Mouse (Mus musculus): Measurements from ENCODE around the gene Axin1.
"Not testable (repeated sequence)": the region's sequence is repeated elsewhere in the genome, so short reads cannot be mapped to it uniquely, and the experiment has no call there.

Gene Axin1

GRCm38 (mm10) chr17:26138239-26138836, at the start of gene Axin1:
Gene Axin1, plus strand, starts transcription at chr17:26138688.
- in situ Hi-C loops (cut with MboI, MseI), result no loop called here

GRCm38 (mm10) chr17:26089905-26090632, 48.4 kb upstream of the Axin1 start, which contains the start of gene Decr2:
Gene Decr2, minus strand, starts transcription at chr17:26090337.
- in situ Hi-C loops (cut with MboI, MseI), result no loop called here

- in situ Hi-C loops (cut with MboI, MseI), result no loop called here
These were observed 43.9 kb upstream of the Axin1 start for GRCm38 (mm10) chr17:26094531-26095110.

- in situ Hi-C loops (cut with MboI, MseI), result no loop called here
These were observed 43.3 kb upstream of the Axin1 start, which contains the start of gene Nme4 for GRCm38 (mm10) chr17:26095121-26095740. Gene Nme4, minus strand, starts transcription at chr17:26095602.

- in situ Hi-C loops (cut with MboI, MseI), result no loop called here
These were observed 40.0 kb upstream of the Axin1 start for GRCm38 (mm10) chr17:26098461-26098860.

GRCm38 (mm10) chr17:26099316-26099715, 39.2 kb upstream of the Axin1 start:
- in situ Hi-C loops (cut with MboI, MseI), result not testable (repeated sequence)

GRCm38 (mm10) chr17:26100166-26100565, 38.3 kb upstream of the Axin1 start:
- in situ Hi-C loops (cut with MboI, MseI), result no loop called here

GRCm38 (mm10) chr17:26101478-26101877, 37.0 kb upstream of the Axin1 start:
- in situ Hi-C loops (cut with MboI, MseI), result no loop called here

- in situ Hi-C loops (cut with MboI, MseI), result no loop called here
These were observed 32.9 kb upstream of the Axin1 start for GRCm38 (mm10) chr17:26105619-26106018.

- in situ Hi-C loops (cut with MboI, MseI), result no loop called here
These were observed 28.3 kb upstream of the Axin1 start for GRCm38 (mm10) chr17:26110156-26110555.

GRCm38 (mm10) chr17:26111024-26111423, 27.5 kb upstream of the Axin1 start:
- in situ Hi-C loops (cut with MboI, MseI), result no loop called here

- in situ Hi-C loops (cut with MboI, MseI), result no loop called here
These were observed 26.8 kb upstream of the Axin1 start for GRCm38 (mm10) chr17:26111722-26112121.

GRCm38 (mm10) chr17:26112751-26113150, 25.7 kb upstream of the Axin1 start:
- in situ Hi-C loops (cut with MboI, MseI), result no loop called here

GRCm38 (mm10) chr17:26113181-26113948, 25.1 kb upstream of the Axin1 start, which contains the start of gene Tmem8:
Gene Tmem8, plus strand, starts transcription at chr17:26113299.
- in situ Hi-C loops (cut with MboI, MseI), result no loop called here

- in situ Hi-C loops (cut with MboI, MseI), result no loop called here
These were observed 24.4 kb upstream of the Axin1 start for GRCm38 (mm10) chr17:26114061-26114460.

GRCm38 (mm10) chr17:26114461-26114860, 24.0 kb upstream of the Axin1 start:
- in situ Hi-C loops (cut with MboI, MseI), result not testable (repeated sequence)

GRCm38 (mm10) chr17:26115205-26115898, 23.1 kb upstream of the Axin1 start:
- in situ Hi-C loops (cut with MboI, MseI), result no loop called here

- in situ Hi-C loops (cut with MboI, MseI), result no loop called here
These were observed 22.5 kb upstream of the Axin1 start for GRCm38 (mm10) chr17:26115956-26116487.

GRCm38 (mm10) chr17:26116503-26117258, 21.8 kb upstream of the Axin1 start:
- in situ Hi-C loops (cut with MboI, MseI), result no loop called here

Measured in T-helper 2 cell (primary cell).